Mouse (Mus musculus): ENCODE measurements around the gene Dnajb14.
"Not testable (repeated sequence)": the region's sequence is repeated elsewhere in the genome, so short reads cannot be mapped to it uniquely, and the experiment has no call there.

Dnajb14 gene

GRCm38 (mm10) chr3:137867437-137868093 lies at the start of gene Dnajb14:
TSS of gene Dnajb14 (plus strand) at chr3:137867675.
- in situ Hi-C loops (cut with MboI; ENCODE audit: low sequenced_read_pairs) = no loop called here

- in situ Hi-C loops (cut with MboI; ENCODE audit: low sequenced_read_pairs) = no loop called here
These were observed 48.8 kb upstream of the Dnajb14 start for GRCm38 (mm10) chr3:137818713-137819112.

- in situ Hi-C loops (cut with MboI; ENCODE audit: low sequenced_read_pairs) = no loop called here
These were observed 46.6 kb upstream of the Dnajb14 start for GRCm38 (mm10) chr3:137820688-137821467.

- in situ Hi-C loops (cut with MboI; ENCODE audit: low sequenced_read_pairs) = no loop called here
These were observed 44.2 kb upstream of the Dnajb14 start for GRCm38 (mm10) chr3:137823317-137823716.

GRCm38 (mm10) chr3:137827678-137828077 lies 39.8 kb upstream of the Dnajb14 start:
- in situ Hi-C loops (cut with MboI; ENCODE audit: low sequenced_read_pairs) = no loop called here

GRCm38 (mm10) chr3:137831156-137831555 lies 36.3 kb upstream of the Dnajb14 start:
- in situ Hi-C loops (cut with MboI; ENCODE audit: low sequenced_read_pairs) = no loop called here

GRCm38 (mm10) chr3:137833128-137833527 lies 34.3 kb upstream of the Dnajb14 start:
- in situ Hi-C loops (cut with MboI; ENCODE audit: low sequenced_read_pairs) = no loop called here

- in situ Hi-C loops (cut with MboI; ENCODE audit: low sequenced_read_pairs) = no loop called here
These were observed 33.8 kb upstream of the Dnajb14 start for GRCm38 (mm10) chr3:137833698-137834097.

- in situ Hi-C loops (cut with MboI; ENCODE audit: low sequenced_read_pairs) = no loop called here
These were observed 30.9 kb upstream of the Dnajb14 start for GRCm38 (mm10) chr3:137836543-137836942.

- in situ Hi-C loops (cut with MboI; ENCODE audit: low sequenced_read_pairs) = no loop called here
These were observed 29.3 kb upstream of the Dnajb14 start for GRCm38 (mm10) chr3:137838160-137838559.

GRCm38 (mm10) chr3:137842944-137843343 lies 24.5 kb upstream of the Dnajb14 start:
- in situ Hi-C loops (cut with MboI; ENCODE audit: low sequenced_read_pairs) = no loop called here

- in situ Hi-C loops (cut with MboI; ENCODE audit: low sequenced_read_pairs) = no loop called here
These were observed 23.2 kb upstream of the Dnajb14 start for GRCm38 (mm10) chr3:137844263-137844662.

GRCm38 (mm10) chr3:137846552-137846951 lies 20.9 kb upstream of the Dnajb14 start:
- in situ Hi-C loops (cut with MboI; ENCODE audit: low sequenced_read_pairs) = loop anchor here (5.0 kb wide), 1 partner anchor 69 kb away; no protein-coding TSS in a partner anchor

- in situ Hi-C loops (cut with MboI; ENCODE audit: low sequenced_read_pairs) = loop anchor here (5.0 kb wide), 1 partner anchor 71 kb away; no protein-coding TSS in a partner anchor
These were observed 19.1 kb upstream of the Dnajb14 start for GRCm38 (mm10) chr3:137848354-137848753.

GRCm38 (mm10) chr3:137849697-137850096 lies 17.8 kb upstream of the Dnajb14 start:
- in situ Hi-C loops (cut with MboI; ENCODE audit: low sequenced_read_pairs) = loop anchor here (5.0 kb wide), 1 partner anchor 72 kb away; no protein-coding TSS in a partner anchor

GRCm38 (mm10) chr3:137851196-137851595 lies 16.3 kb upstream of the Dnajb14 start:
- in situ Hi-C loops (cut with MboI; ENCODE audit: low sequenced_read_pairs) = no loop called here

- in situ Hi-C loops (cut with MboI; ENCODE audit: low sequenced_read_pairs) = not testable (repeated sequence)
These were observed 14.5 kb upstream of the Dnajb14 start for GRCm38 (mm10) chr3:137853011-137853410.

GRCm38 (mm10) chr3:137855328-137855727 lies 12.1 kb upstream of the Dnajb14 start:
- in situ Hi-C loops (cut with MboI; ENCODE audit: low sequenced_read_pairs) = no loop called here

GRCm38 (mm10) chr3:137856061-137856460 lies 11.4 kb upstream of the Dnajb14 start:
- in situ Hi-C loops (cut with MboI; ENCODE audit: low sequenced_read_pairs) = no loop called here

GRCm38 (mm10) chr3:137860394-137861170 lies 6.9 kb upstream of the Dnajb14 start:
- in situ Hi-C loops (cut with MboI; ENCODE audit: low sequenced_read_pairs) = no loop called here

- in situ Hi-C loops (cut with MboI; ENCODE audit: low sequenced_read_pairs) = no loop called here
These were observed 6.0 kb upstream of the Dnajb14 start for GRCm38 (mm10) chr3:137861436-137861835.
